Mouse (Mus musculus) limb, embryonic 13.5 days (tissue): ENCODE measurements around the gene Dnaaf5. TPM values are rescaled to one million over a fixed set of nuclear protein-coding genes. Genes with fewer than 3 reads are reported as not detected.

Experiments used
- ATAC-seq: fragments of 200-750 bp; cut with Nextera tagmentation; 2 replicates; pipeline ENCODE4 v1.8.0; 2017; ENCODE audit warnings: low read depth, moderate number of reproducible peaks, moderate TSS enrichment; ENCODE audit not compliant: low FRiP score
- H3K27ac ChIP-seq: fragments of 300-500 bp; sonication (generic); 2 replicates; pipeline ENCODE4 v1.5.1; 2015; ENCODE audit warnings: inconsistent platforms, mild to moderate bottlenecking, moderate library complexity
- H3K27me3 ChIP-seq: fragments of 300-500 bp; sonication (generic); 2 replicates; pipeline ENCODE4 v1.6.1; 2015; ENCODE audit warnings: mild to moderate bottlenecking, inconsistent platforms
- H3K36me3 ChIP-seq: fragments of 300-500 bp; sonication (generic); 2 replicates; pipeline ENCODE4 v1.6.1; 2015; ENCODE audit warnings: inconsistent platforms, mild to moderate bottlenecking, moderate library complexity
- H3K4me1 ChIP-seq: fragments of 300-500 bp; sonication (generic); 2 replicates; pipeline ENCODE4 v1.6.1; 2015; ENCODE audit warnings: inconsistent platforms
- H3K4me2 ChIP-seq: fragments of 300-500 bp; sonication (generic); replicated peaks from 2 replicates; pipeline ENCODE4 v1.6.1; 2015; ENCODE audit warnings: inconsistent platforms, mild to moderate bottlenecking, moderate library complexity
- H3K4me3 ChIP-seq: fragments of 300-500 bp; sonication (generic); 2 replicates; pipeline ENCODE4 v1.5.1; 2015; ENCODE audit warnings: moderate library complexity, mild to moderate bottlenecking, inconsistent platforms
- H3K9ac ChIP-seq: fragments of 300-500 bp; sonication (generic); 2 replicates; pipeline ENCODE4 v1.6.1; 2015; ENCODE audit warnings: mild to moderate bottlenecking, inconsistent platforms
- H3K9me3 ChIP-seq: fragments of 300-500 bp; sonication (generic); 2 replicates; pipeline ENCODE4 v1.6.1; 2016; ENCODE audit warnings: inconsistent platforms
- WGBS: fragments of 180-500 bp; shearing (Covaris S2); methylation state at CpG from one replicate; pipeline ENCODE4 v1.1.7; 2015; 5-methylcytosine and 5-hydroxymethylcytosine counted together
- polyA plus RNA-seq: library from polyadenylated mRNA; unstranded; fragments of >200 nt; fragmentation: Nextera tagmentation; extraction: Ambion mirVana; gene quantifications from 2 replicates; pipeline ENCODE4 v1.2.1, GENCODE M21; 2015

The Dnaaf5 gene
- polyA plus RNA-seq, 1 experiment from 2014 or later = 4.7 TPM

DNA sequence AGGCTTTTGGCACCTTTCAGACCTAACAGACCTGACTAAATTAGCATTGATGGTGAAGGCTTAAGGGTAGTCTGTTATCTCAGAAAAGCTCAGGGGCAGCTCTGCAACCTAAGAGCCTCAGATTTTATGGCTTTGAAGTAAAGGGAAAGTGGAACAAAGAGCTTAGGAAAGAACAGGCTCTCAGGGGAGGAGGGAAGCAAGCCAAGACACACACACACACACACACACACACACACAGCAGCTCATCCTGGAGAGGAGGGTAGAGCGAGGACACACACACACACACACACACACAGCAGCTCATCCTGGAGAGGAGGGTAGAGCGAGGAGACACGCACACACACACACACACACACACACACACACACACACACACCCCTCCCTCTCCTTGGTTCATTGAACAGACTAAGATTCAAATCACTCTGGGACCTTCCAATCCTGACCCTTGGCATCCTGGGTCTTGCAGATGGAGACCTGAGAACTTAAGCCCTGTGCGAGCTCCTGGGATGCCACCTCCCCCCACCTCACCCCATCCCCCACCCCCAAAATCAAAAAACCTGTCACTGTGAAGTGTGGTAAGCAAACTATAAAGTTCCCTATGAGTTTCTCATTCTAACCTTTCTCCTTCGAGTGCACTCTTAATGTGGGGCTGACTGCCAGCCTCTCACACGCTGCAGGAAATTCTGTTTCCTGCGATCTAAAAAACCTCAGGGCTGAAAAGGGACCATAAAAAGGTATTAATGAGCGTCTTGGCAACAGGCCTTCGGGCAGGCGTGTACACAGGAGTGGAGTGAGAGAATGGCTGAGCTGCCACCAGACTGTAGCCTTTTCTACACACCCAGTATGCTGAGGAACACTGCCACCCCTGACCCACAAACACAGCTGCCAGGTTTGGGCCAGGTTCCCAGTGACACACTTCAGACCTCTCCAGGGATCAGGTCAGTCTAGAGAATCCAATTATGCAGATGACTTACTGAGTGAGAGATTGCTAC is 24.8 kb downstream of the Dnaaf5 start:
- peaks cover 26% of the 10 kb centered on the region for H3K4me1 ChIP-seq
- WGBS = 21% methylated on average over 10 of the region's 10 CpGs
- H3K4me3 ChIP-seq = no peak overlapping the region
- no peaks in the 10 kb centered on the region for H3K9me3 ChIP-seq
- H3K27me3 ChIP-seq = peaks cover 48% of the 10 kb centered on the region
- peak overlapping the region; percentile 39; the same call in 1 of the 2 replicates for H3K27ac ChIP-seq
- peaks cover 60% of the 10 kb centered on the region for H3K36me3 ChIP-seq
- peak; percentile 55 for ATAC-seq
- peak overlapping the region; percentile 19; the same call in 1 of the 2 replicates for H3K4me2 ChIP-seq
- H3K9ac ChIP-seq = peak overlapping the region; percentile 55; the same call in 1 of the 2 replicates

DNA sequence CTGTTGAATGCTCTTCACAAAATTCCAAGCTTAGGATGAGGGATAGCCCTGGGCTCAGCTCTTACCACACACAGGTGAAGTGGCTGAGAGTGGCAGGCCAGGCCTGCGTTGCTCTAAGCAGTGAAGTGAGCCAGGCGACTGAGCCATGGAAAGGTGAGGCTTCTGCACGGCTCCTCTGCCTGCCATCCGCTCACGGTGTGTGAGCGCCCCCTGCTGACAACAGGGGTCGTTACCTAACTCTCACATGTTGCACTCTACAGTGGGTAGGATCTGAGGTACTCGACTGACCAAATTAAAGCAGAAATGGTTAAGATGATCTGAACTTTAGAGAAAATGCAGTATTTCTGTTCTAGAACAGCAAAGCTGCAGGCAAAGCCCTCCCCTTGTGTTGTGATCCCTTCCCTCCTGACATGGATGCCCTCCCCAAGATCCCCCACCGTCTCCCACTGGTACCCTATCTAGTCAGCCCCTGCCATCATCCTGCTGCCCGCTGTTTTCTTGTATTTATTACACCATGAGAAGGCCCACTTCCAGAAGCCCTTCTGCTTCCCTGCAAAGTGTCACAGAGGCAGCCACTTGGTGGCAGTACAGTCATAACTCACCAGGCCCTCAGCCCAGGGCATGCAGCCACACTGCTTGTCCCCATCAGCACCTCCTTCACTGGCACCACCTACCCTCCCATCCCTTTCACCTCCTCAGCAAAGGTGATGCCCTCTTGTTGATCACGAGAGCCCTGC is 29.0 kb downstream of the Dnaaf5 start:
- Histone ChIP-seq H3K9ac (no peak overlapping the region), H3K36me3 (peaks cover 69% of the 10 kb centered on the region), H3K4me2 (no peak overlapping the region), H3K4me1 (peaks cover 22% of the 10 kb centered on the region), H3K27me3 (peaks cover 28% of the 10 kb centered on the region), H3K9me3 (no peaks in the 10 kb centered on the region), H3K4me3 (no peak overlapping the region), H3K27ac (no peak overlapping the region)
- WGBS = 27% methylated on average over 11 of the region's 11 CpGs
- ATAC-seq = peak; percentile 72; the same call in 1 of the 2 replicates

DNA sequence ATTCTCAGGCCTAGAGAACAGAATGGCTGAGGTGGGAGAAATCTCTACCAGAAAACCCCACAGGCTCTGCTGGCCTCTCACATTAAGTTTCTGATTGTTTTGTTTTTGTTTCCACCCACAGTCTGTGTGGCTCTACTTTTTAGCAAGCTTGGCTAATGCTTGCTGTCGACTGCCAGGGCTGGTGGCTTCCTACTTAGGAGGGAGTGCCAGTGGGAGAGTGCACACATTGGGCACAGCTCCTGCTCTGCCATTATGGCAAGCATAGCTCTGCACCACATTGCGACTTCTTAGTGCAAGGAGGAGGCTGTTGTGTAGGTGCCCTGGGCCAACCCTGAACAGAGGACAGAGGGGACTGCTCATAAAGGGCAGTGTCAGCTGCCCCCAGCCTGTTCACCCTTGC is 33.1 kb downstream of the Dnaaf5 start:
- H3K4me1 ChIP-seq = no peaks in the 10 kb centered on the region
- H3K9ac ChIP-seq = no peak overlapping the region
- peaks cover 5% of the 10 kb centered on the region for H3K27me3 ChIP-seq
- H3K27ac ChIP-seq = no peak overlapping the region
- H3K4me3 ChIP-seq = no peak overlapping the region
- peaks cover 92% of the 10 kb centered on the region for H3K36me3 ChIP-seq
- no peak for ATAC-seq
- H3K9me3 ChIP-seq = no peaks in the 10 kb centered on the region
- H3K4me2 ChIP-seq = no peak overlapping the region
- WGBS = 92% methylated on average over 2 of the region's 2 CpGs

DNA sequence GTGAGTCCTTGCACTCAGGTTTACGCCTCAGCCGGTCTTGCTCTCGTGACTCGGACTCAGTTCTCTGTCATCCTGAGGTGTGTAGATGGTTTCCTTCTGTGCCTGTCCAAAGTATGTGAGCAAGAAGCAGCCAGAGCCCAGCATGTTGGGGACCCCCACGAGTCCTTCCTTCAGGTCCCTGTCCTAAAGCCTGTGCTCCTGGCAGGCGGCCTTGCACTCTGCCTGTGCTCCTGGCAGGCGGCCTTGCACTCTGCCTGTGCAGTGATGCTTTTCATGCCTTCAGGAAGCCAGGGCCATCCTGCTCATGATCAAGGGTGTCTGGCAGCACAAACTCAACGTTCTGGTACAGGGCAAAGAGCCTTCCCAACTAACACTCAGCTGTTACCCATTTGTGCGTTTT is 33.6 kb downstream of the Dnaaf5 start:
- Histone ChIP-seq H3K9ac (no peak overlapping the region), H3K27ac (no peak overlapping the region), H3K9me3 (no peaks in the 10 kb centered on the region), H3K36me3 (peaks cover 88% of the 10 kb centered on the region), H3K27me3 (peaks cover under 1% of the 10 kb centered on the region; the same call in 1 of the 2 replicates), H3K4me1 (no peaks in the 10 kb centered on the region), H3K4me2 (no peak overlapping the region), H3K4me3 (no peak overlapping the region)
- no peak for ATAC-seq
- WGBS = 88% methylated on average over 9 of the region's 9 CpGs

DNA sequence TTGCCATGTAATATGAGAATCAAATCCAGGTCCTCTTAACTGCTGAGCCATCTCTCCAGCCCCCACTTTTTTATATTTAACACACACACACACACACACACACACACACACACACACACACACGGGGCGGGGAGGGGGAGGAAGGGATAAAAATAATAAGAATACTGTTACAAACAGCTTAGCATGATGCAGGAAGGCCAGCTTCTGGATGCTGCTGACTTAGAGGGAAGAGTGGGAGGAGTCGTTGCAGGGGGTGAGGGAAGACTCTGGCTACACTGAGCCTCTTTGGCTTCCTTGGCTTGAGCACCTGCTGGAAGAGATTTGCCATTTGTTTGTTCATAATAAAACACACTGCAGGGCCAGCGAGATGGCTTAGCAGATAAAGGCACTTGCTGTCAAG is 34.9 kb downstream of the Dnaaf5 start:
- Histone ChIP-seq H3K4me2 (no peak overlapping the region), H3K4me1 (no peaks in the 10 kb centered on the region), H3K4me3 (no peak overlapping the region), H3K36me3 (peaks cover 80% of the 10 kb centered on the region), H3K9ac (no peak overlapping the region), H3K9me3 (no peaks in the 10 kb centered on the region), H3K27ac (no peak overlapping the region), H3K27me3 (no peaks in the 10 kb centered on the region)
- WGBS = 88% methylated on average over 2 of the region's 4 CpGs
- no peak for ATAC-seq

DNA sequence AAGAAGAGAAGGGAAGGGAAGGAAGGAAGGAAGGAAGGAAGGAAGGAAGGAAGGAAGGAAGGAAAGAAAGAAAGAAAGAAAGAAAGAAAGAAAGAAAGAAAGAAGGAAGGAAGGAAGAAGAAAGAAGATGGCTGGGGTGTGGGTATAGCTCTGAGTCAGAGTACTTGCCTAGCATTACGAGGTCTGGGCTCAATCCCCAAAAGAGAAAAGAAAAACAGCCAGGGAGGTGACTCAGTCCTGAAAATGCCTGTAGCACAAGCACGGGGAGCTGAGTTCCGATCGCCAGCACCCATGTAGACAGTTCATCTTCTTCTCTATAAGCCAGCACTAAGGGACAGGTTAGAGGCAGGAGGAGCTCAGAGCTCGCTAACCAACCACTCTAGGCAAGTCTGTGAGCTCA is 39.7 kb downstream of the Dnaaf5 start:
- WGBS = 91% methylated on average over 5 of the region's 5 CpGs
- H3K27ac ChIP-seq = no peak overlapping the region
- no peaks in the 10 kb centered on the region for H3K4me1 ChIP-seq
- no peaks in the 10 kb centered on the region for H3K27me3 ChIP-seq
- no peak overlapping the region for H3K4me2 ChIP-seq
- no peaks in the 10 kb centered on the region for H3K9me3 ChIP-seq
- ATAC-seq = no peak
- peaks cover 32% of the 10 kb centered on the region for H3K36me3 ChIP-seq
- no peak overlapping the region for H3K9ac ChIP-seq
- H3K4me3 ChIP-seq = no peak overlapping the region

DNA sequence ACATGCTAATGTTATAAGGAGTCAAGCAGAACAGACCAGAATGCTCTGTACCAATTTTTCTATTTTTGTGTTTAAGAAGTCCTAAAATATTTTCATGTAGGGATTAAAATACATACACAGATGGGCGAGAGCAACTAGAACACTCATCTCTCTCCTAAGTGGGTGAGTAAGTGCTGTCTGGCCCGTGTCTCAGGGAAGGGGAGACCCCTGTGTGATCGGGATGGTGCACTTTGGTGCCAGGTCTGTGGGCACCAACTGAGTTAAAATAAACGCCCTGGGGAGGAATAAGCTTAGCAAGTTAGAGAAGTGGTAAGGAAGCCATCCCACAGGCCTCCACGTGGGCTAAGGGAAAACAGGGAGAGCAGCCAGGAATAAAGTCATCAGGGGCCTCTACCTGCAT is 40.9 kb downstream of the Dnaaf5 start:
- H3K4me1 ChIP-seq = no peaks in the 10 kb centered on the region
- no peak overlapping the region for H3K9ac ChIP-seq
- WGBS = 64% methylated on average over 5 of the region's 5 CpGs

DNA sequence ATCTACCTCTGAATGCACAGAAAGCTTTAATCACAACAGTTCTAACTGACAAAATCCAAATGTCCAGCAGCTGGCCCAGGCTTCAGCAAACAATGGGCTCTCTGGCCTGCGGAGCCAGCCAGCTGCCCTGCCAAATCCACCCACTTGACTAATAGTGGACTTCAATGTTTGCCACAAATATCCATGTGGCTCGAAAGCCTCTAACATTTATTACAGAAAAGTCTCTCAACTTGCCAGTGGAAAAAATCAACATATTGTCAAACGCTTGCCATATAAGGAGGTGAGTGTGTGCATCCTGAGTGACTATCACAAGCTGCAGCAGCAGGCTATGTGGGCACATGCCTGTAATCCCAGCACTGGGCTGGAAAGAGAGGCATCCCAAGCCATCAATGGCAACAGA is 48.8 kb downstream of the Dnaaf5 start:
- H3K27me3 ChIP-seq = no peaks in the 10 kb centered on the region
- no peak overlapping the region for H3K4me3 ChIP-seq
- no peaks in the 10 kb centered on the region; the same call in 1 of the 2 replicates for H3K36me3 ChIP-seq
- ATAC-seq = no peak
- peaks cover 19% of the 10 kb centered on the region for H3K4me1 ChIP-seq
- H3K9ac ChIP-seq = no peak overlapping the region
- no peaks in the 10 kb centered on the region for H3K9me3 ChIP-seq
- no peak overlapping the region for H3K27ac ChIP-seq
- WGBS = 89% methylated on average over 3 of the region's 3 CpGs
- no peak overlapping the region for H3K4me2 ChIP-seq

More for the DNA sequence above, 40.9 kb downstream of the Dnaaf5 start:
- Histone ChIP-seq H3K36me3 (peaks cover 20% of the 10 kb centered on the region), H3K4me3 (no peak overlapping the region), H3K27me3 (no peaks in the 10 kb centered on the region), H3K27ac (no peak overlapping the region), H3K9me3 (no peaks in the 10 kb centered on the region), H3K4me2 (no peak overlapping the region)
- no peak for ATAC-seq

DNA sequence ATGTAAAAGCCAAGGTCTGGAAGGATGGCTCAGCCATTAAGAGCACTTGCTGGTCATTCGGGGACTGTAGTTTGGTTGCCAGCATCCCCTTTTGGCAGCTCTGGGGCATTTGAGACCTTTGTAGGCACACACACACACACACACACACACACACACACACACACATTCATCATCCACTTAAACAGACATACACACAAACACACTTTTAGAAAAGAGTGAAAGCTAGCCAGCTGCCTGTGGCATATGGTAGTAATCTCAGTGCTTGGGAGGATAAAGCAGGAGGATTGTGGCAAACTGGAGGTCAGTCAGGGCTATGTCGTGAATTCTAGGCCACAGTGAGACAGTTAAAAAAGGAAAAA is 49.6 kb downstream of the Dnaaf5 start:
- Histone ChIP-seq H3K27ac (peak overlapping the region; percentile 81), H3K9me3 (no peaks in the 10 kb centered on the region), H3K27me3 (no peaks in the 10 kb centered on the region), H3K36me3 (no peaks in the 10 kb centered on the region; the same call in 1 of the 2 replicates), H3K4me1 (peaks cover 19% of the 10 kb centered on the region), H3K4me3 (peak overlapping the region; percentile 98), H3K4me2 (peak overlapping the region; percentile 90), H3K9ac (peak overlapping the region; percentile 70; the same call in 1 of the 2 replicates)
- no peak for ATAC-seq
- WGBS = 22% methylated on average over 2 of the region's 2 CpGs

DNA sequence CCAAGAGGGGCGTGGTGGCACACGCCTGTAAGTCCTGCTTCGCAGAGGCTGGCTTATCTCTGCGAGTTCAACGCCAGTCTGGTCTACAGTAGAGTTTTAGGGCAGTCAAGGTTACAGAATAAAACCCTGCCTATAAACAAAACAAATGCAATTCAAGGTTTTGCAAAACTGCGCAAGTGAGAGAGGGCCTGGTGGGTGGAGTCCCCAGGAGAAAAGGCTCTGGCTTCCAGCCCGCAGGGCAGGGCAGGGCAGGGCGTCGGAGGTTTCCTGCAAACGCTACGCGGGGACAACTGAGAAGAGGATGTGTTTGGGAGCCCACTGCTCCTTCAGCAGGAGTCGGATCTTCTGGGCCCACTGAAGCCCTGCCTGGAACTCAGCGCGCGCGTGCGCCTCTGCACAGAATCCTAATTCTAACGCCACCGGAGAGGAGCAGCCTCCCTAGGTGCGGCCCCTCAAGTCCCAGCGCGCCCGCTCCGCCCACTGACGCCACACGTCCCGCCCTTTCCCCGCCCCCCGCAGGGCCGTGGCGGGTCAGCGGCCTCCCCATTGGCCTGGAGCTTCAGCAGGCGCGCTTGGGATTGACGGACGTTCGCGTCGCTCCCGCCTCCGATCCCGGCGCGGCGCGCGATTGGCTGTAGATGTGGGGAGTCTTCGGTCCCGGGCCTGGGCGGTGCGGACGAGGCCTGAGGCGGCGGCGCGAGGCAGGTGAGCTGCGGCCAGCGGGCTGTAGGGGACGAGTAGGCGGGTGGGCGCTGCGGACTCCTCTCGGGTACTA is 50.2 kb downstream of the Dnaaf5 start, which contains the start of gene Sun1:
Gene Sun1 (plus strand): TSS at position 643 of the 775 bp plus-strand sequence.
- Histone ChIP-seq H3K9me3 (no peaks in the 10 kb centered on the region), H3K36me3 (peaks cover 1% of the 10 kb centered on the region; the same call in 1 of the 2 replicates), H3K4me1 (peaks cover 19% of the 10 kb centered on the region), H3K27me3 (no peaks in the 10 kb centered on the region), H3K4me2 (peak within 1 kb of the TSS; percentile 90), H3K27ac (peak within 1 kb of the TSS; percentile 81), H3K4me3 (peak within 1 kb of the TSS; percentile 98), H3K9ac (peak within 1 kb of the TSS; percentile 92)
- whole genome bisulfite sequencing = under 1% methylated on average over 63 of the region's 64 CpGs
- ATAC-seq = peak; percentile 99

DNA sequence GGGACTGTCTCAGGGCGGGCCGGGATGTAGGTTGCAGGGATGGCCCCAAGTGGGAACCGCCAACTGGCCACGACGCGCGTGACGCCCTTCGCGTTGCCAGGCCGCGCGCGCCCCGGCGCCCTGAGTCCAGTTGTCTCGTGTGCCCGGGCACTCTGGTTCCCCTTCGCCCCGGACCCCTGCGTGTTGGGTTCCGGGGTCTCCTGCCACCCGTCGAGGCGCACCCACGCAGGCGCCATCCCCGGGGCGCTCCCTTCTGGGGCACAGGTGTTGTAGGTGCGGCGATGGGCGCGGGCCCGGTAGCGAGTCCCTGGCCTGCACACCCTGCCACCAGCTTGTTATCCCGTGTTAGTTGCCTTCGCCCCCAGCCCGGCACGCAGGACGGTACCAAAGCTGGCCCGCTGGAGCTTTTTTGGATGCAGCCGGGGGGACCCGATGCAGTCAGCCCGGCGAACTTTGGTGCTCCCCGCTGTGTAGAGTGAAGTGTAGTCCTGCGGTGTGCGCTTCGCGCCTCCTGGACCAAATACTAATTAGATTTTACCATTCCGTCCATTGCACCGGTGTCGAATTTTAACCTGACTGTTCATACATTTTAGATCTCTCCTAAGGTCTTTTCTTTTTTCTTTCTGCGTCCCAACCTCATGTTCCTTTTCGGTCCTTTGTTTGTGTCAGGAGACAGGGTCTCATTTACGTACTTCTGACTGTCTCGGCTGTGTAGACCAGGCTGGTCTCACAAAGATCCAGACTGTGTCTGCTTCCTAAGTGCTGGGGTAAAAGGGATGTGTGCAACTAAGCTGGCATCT is 50.9 kb downstream of the Dnaaf5 start:
- Histone ChIP-seq H3K4me1 (peaks cover 20% of the 10 kb centered on the region), H3K9me3 (no peaks in the 10 kb centered on the region), H3K9ac (peak overlapping the region; percentile 92), H3K27me3 (no peaks in the 10 kb centered on the region), H3K27ac (peak overlapping the region; percentile 39; the same call in 1 of the 2 replicates), H3K4me2 (peak overlapping the region; percentile 90), H3K4me3 (peak overlapping the region; percentile 98), H3K36me3 (peaks cover 5% of the 10 kb centered on the region; the same call in 1 of the 2 replicates)
- ATAC-seq = no peak
- WGBS = 1% methylated on average over 57 of the region's 57 CpGs
